Mouse (Mus musculus): ENCODE data around the gene Nmt2. TPM values are rescaled to one million over a fixed set of nuclear protein-coding genes. Genes with fewer than 3 reads are reported as not detected.

Gene Nmt2
- total and polyA plus RNA-seq, 3 experiments: 19.9 to 34.1 TPM; not detected in 1

GRCm38 (mm10) chr2:3282866-3283601 lies 978 bp upstream of the Nmt2 start:
- TF ChIP-seq CHD1 (IDR thresholded peaks at IDR 0.05; ENCODE audit: low read depth, low read length): 0 out of 2 replicates have a peak, but pooled peaks have one; percentile 84
- TF ChIP-seq KAT2A (conservative IDR thresholded peaks at IDR 0.05; ENCODE audit: low read depth, low read length): no peak
- no peak for TF ChIP-seq RCOR1 (IDR thresholded peaks at IDR 0.05; ENCODE audit: low read depth, low read length)
- peak in 1 of 2 experiments; percentile 13; a peak in 1 of 4 replicates for TF ChIP-seq EP300 (IDR thresholded peaks at IDR 0.05; ENCODE audit: low read depth in 1 of 2, low read length in 2 of 2)
- TF ChIP-seq TBP (IDR thresholded peaks at IDR 0.05; ENCODE audit: low read depth, low read length): 0 out of 2 replicates have a peak, but pooled peaks have one; percentile 53
- TF ChIP-seq GATA1 (IDR thresholded peaks at IDR 0.05; ENCODE audit: low read depth, low read length): peak; percentile 43
- TF ChIP-seq MAFK (IDR thresholded peaks at IDR 0.05; ENCODE audit: borderline replicate concordance, low read depth, low read length): no peak
- TF ChIP-seq POLR2A (IDR thresholded peaks at IDR 0.05; ENCODE audit: control insufficient read depth in 1 of 2, insufficient read depth in 1 of 2, low read depth in 1 of 2, low read length in 2 of 2, poor library complexity in 1 of 2): peak in 1 of 2 experiments; percentile 60; a peak in 2 of 4 replicates
- peak; percentile 78; the same call in 1 of the 2 replicates for TF ChIP-seq ZMIZ1 (IDR thresholded peaks at IDR 0.05; ENCODE audit: low read depth, low read length)
- Histone ChIP-seq H3K4me3 (ENCODE audit: control insufficient read depth in 1 of 2, insufficient read depth in 1 of 2, low read depth in 2 of 2, low read length in 2 of 2) (peak overlapping the region; percentile 64 to 73), H3K9me3 (replicated peaks; ENCODE audit: insufficient read depth, low read length) (no peaks in the 10 kb centered on the region), H3K27ac (ENCODE audit: control insufficient read depth, low read depth, low read length) (peak overlapping the region; percentile 88), H3K79me2 (ENCODE audit: control insufficient read depth, insufficient read depth, low read length, poor library complexity) (peaks cover 19% of the 10 kb centered on the region), H3K27me3 (ENCODE audit: control insufficient read depth in 1 of 2, insufficient read depth in 2 of 2, low read length in 2 of 2) (no peaks in the 10 kb centered on the region), H3K4me1 (ENCODE audit: control insufficient read depth in 1 of 2, insufficient read depth in 2 of 2, low read length in 2 of 2) (peaks cover 7 to 19% of the 10 kb centered on the region in 2 experiments), H3K9ac (ENCODE audit: control insufficient read depth, low read depth, low read length, poor library complexity, severe bottlenecking) (peak overlapping the region; percentile 76), H3K36me3 (ENCODE audit: control insufficient read depth in 1 of 2, insufficient read depth in 2 of 2, low read length in 2 of 2) (peaks cover 0 to 26% of the 10 kb centered on the region in 2 experiments; a peak in 2 of 4 replicates)
- DNase-seq (ENCODE audit: low read depth, low spot score): peak; percentile 86

DNA sequence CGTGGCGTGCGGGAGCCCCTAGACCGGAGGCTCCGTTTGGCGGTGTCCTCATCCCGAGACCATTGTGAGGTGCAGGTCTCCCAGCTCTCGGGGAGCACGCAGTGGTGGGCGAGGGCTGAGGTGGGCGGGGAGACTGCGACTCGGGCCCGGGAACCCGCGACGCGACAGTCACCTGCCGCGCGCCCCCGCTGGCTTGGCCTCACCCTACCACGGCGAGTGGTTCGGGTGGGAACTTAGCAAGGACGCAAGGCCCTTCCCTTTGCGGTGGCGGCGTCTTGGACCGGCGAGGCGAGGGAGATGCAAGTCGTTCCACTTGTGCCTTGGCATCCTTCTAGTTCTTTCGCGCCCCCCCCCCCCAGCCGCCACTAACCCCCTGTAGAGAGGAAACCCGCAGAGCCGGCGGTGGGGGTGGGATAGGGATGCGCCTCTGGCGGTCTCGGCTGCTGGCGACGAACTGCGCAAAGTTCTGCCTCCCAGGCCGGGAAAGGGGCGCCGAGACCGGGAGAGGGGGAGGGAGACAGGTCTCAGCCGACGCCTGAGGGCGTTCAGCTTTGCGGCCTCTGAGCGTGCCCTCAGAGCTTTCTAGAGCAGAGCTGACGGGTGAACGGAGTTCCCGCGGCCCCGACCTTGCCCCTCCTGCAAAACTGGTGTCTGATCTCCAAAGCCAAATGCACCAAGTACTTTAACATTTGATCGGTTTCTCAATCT lies 615 bp downstream of the Nmt2 start:
- no peaks in the 10 kb centered on the region for H3K9me3 ChIP-seq (replicated peaks; ENCODE audit: insufficient read depth, low read length)
- peaks cover 29% of the 10 kb centered on the region for H3K79me2 ChIP-seq (ENCODE audit: control insufficient read depth, insufficient read depth, low read length, poor library complexity)
- H3K9ac ChIP-seq (ENCODE audit: control insufficient read depth, low read depth, low read length, poor library complexity, severe bottlenecking): peak overlapping the region; percentile 98
- no peak for TF ChIP-seq ZNF384 (IDR thresholded peaks at IDR 0.05; ENCODE audit: low read depth, low read length)
- TF ChIP-seq CHD2 (IDR thresholded peaks at IDR 0.05; ENCODE audit: low read length): no peak
- no peak for TF ChIP-seq POLR2AphosphoS2 (IDR thresholded peaks at IDR 0.05; ENCODE audit: low read length)
- no peak; the same call in 1 of the 2 replicates for TF ChIP-seq MAX (IDR thresholded peaks at IDR 0.05; ENCODE audit: low read length)
- TF ChIP-seq EP300 (IDR thresholded peaks at IDR 0.05; ENCODE audit: low read depth in 1 of 2, low read length in 2 of 2): no peak
- no peak for TF ChIP-seq TAL1 (IDR thresholded peaks at IDR 0.05; ENCODE audit: low read length)
- no peak for TF ChIP-seq KAT2A (conservative IDR thresholded peaks at IDR 0.05; ENCODE audit: low read depth, low read length)
- no peak for TF ChIP-seq HCFC1 (IDR thresholded peaks at IDR 0.05; ENCODE audit: low read depth, low read length)
- no peak for TF ChIP-seq MAZ (IDR thresholded peaks at IDR 0.05; ENCODE audit: low read depth, low read length)
- TF ChIP-seq RAD21 (IDR thresholded peaks at IDR 0.05; ENCODE audit: low read depth, low read length): no peak
- no peaks in the 10 kb centered on the region for H3K27me3 ChIP-seq (ENCODE audit: control insufficient read depth in 1 of 2, insufficient read depth in 2 of 2, low read length in 2 of 2)
- peaks cover 0 to 33% of the 10 kb centered on the region in 2 experiments; a peak in 3 of 4 replicates for H3K36me3 ChIP-seq (ENCODE audit: control insufficient read depth in 1 of 2, insufficient read depth in 2 of 2, low read length in 2 of 2)
- peaks cover 7 to 19% of the 10 kb centered on the region in 2 experiments for H3K4me1 ChIP-seq (ENCODE audit: control insufficient read depth in 1 of 2, insufficient read depth in 2 of 2, low read length in 2 of 2)
- H3K27ac ChIP-seq (ENCODE audit: control insufficient read depth, low read depth, low read length): peak overlapping the region; percentile 81
- DNase-seq (ENCODE audit: low read depth, low spot score): peak; percentile 71
- H3K4me3 ChIP-seq (ENCODE audit: control insufficient read depth in 1 of 2, insufficient read depth in 1 of 2, low read depth in 2 of 2, low read length in 2 of 2): peak overlapping the region; percentile 98 to 99

All from MEL (cell line).